Mouse (Mus musculus) forebrain, embryonic 12.5 days (tissue): ENCODE data around the gene Afap1l2. TPM values are rescaled to one million over a fixed set of nuclear protein-coding genes. Genes with fewer than 3 reads are reported as not detected.

Source experiments
- ATAC-seq: fragments of 200-750 bp; cut with Nextera tagmentation; 2 replicates; pipeline ENCODE4 v1.8.0; 2017; ENCODE audit warnings: moderate TSS enrichment; ENCODE audit not compliant: low FRiP score
- H3K27ac ChIP-seq: fragments of 300-500 bp; sonication (generic); 2 replicates; pipeline ENCODE4 v1.5.1; 2016; ENCODE audit warnings: mild to moderate bottlenecking
- H3K27me3 ChIP-seq: fragments of 300-500 bp; sonication (generic); 2 replicates; pipeline ENCODE4 v1.6.1; 2016; ENCODE audit warnings: mild to moderate bottlenecking
- H3K36me3 ChIP-seq: fragments of 300-500 bp; sonication (generic); replicated peaks from 2 replicates; pipeline ENCODE4 v1.6.1; 2016; ENCODE audit warnings: mild to moderate bottlenecking
- H3K4me1 ChIP-seq: fragments of 300-500 bp; sonication (generic); 2 replicates; pipeline ENCODE4 v1.6.1; 2016
- H3K4me2 ChIP-seq: fragments of 300-500 bp; sonication (generic); 2 replicates; pipeline ENCODE4 v1.6.1; 2016; ENCODE audit warnings: mild to moderate bottlenecking, moderate library complexity
- H3K4me3 ChIP-seq: fragments of 300-500 bp; sonication (generic); replicated peaks from 2 replicates; pipeline ENCODE4 v1.5.1; 2016; ENCODE audit warnings: mild to moderate bottlenecking
- H3K9ac ChIP-seq: fragments of 300-500 bp; sonication (generic); 2 replicates; pipeline ENCODE4 v1.6.1; 2016; ENCODE audit warnings: mild to moderate bottlenecking
- H3K9me3 ChIP-seq: fragments of 300-500 bp; sonication (generic); 2 replicates; pipeline ENCODE4 v1.6.1; 2016
- WGBS: fragments of 180-500 bp; shearing (Covaris S2); methylation state at CpG from one replicate; pipeline ENCODE4 v1.1.7; 2016; 5-methylcytosine and 5-hydroxymethylcytosine counted together
- polyA plus RNA-seq: library from polyadenylated mRNA; unstranded; fragments of >200 nt; fragmentation: Nextera tagmentation; extraction: Ambion mirVana; gene quantifications from 2 replicates; pipeline ENCODE4 v1.2.1, GENCODE M21; 2016

Afap1l2 gene
- 2.7 and 3.2 TPM in 2 replicates for polyA plus RNA-seq

DNA sequence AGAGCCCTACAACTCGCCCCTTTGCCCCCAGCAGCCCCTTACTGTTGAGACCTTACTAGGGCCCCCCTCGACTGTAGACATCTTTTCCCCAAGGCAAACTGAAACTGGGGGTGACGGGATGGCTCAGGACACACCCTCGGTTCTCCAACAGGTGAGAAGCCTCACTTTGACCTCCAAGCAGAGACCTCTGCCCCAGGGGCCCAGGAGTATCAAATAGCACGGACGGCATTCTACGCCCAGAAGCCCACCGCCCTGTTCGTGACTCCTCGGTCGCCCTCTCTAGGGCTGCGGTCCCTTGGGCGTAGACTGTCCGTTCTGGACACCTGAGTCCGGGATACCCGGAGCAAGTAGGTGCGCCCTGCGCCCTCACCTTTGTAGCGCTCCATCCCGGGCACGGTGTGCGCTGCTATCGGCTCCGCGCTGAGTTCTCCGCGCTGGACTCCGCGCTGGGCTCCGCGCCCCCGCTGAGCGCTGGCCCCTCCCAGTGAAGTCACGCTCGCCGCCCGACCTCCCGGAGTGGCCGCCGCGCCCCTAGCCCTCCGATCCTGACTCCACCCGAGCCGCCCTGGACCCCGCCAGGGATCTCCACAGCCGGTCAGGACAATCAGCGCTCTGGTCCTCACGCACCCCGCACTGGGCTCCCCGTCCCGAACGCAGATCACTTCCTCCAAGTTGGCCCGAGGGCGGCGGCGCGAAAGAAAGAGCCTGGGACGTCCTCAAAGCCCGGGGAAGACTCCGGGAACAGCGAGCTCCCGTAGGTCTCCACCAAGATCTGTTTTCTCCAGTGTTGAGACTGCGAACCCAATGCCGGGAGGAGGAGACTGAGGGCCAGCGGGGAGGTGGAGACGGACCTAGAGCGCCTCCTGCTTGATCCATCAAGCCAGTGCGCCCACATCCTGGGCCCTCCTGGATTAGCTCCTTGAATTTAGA, at the start of gene Afap1l2:
TSS of gene Afap1l2 (minus strand) at position 448 of the 930 bp plus-strand sequence.
- 0 out of 2 replicates have a peak, but pooled peaks have one; percentile 33 for ATAC-seq
- H3K4me2 ChIP-seq: peak within 1 kb of the TSS; percentile 95
- peaks cover 50% of the 10 kb centered on the region for H3K27me3 ChIP-seq
- peaks cover 28% of the 10 kb centered on the region for H3K4me1 ChIP-seq
- no peaks in the 10 kb centered on the region for H3K36me3 ChIP-seq
- no peaks in the 10 kb centered on the region for H3K9me3 ChIP-seq
- H3K9ac ChIP-seq: peak within 1 kb of the TSS; percentile 58
- peak within 1 kb of the TSS; percentile 48 for H3K4me3 ChIP-seq
- H3K27ac ChIP-seq: no peak within 1 kb of the TSS
- WGBS: 3% methylated on average over 68 of the region's 68 CpGs

DNA sequence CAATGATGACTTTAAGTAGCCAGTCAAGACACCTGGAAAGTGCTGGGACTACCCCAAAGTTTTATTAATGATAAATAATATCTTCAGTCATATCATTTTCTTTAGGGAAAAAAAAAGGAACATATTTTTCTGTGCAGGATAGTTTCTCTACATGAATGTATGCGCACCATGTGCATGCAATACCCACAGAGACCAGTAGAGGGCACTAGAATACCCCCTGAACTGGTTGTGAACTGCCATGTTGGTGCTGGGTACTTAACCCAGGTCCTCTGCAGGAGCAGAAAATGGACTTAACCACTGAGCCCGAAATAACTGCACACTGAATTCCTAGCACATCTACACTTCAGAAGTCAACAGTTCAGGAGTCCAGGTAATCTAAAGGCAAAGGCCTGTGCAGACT, 49.5 kb upstream of the Afap1l2 start:
- peaks cover 5% of the 10 kb centered on the region for H3K36me3 ChIP-seq
- WGBS: 96% methylated on average over 2 of the region's 2 CpGs
- no peaks in the 10 kb centered on the region for H3K27me3 ChIP-seq
- ATAC-seq: no peak
- H3K4me1 ChIP-seq: no peaks in the 10 kb centered on the region
- 0 out of 2 replicates have a peak, but pooled peaks cover 4% of the 10 kb centered on the region for H3K9me3 ChIP-seq
- H3K4me3 ChIP-seq: no peak overlapping the region
- H3K27ac ChIP-seq: no peak overlapping the region
- no peak overlapping the region for H3K9ac ChIP-seq
- H3K4me2 ChIP-seq: no peak overlapping the region

DNA sequence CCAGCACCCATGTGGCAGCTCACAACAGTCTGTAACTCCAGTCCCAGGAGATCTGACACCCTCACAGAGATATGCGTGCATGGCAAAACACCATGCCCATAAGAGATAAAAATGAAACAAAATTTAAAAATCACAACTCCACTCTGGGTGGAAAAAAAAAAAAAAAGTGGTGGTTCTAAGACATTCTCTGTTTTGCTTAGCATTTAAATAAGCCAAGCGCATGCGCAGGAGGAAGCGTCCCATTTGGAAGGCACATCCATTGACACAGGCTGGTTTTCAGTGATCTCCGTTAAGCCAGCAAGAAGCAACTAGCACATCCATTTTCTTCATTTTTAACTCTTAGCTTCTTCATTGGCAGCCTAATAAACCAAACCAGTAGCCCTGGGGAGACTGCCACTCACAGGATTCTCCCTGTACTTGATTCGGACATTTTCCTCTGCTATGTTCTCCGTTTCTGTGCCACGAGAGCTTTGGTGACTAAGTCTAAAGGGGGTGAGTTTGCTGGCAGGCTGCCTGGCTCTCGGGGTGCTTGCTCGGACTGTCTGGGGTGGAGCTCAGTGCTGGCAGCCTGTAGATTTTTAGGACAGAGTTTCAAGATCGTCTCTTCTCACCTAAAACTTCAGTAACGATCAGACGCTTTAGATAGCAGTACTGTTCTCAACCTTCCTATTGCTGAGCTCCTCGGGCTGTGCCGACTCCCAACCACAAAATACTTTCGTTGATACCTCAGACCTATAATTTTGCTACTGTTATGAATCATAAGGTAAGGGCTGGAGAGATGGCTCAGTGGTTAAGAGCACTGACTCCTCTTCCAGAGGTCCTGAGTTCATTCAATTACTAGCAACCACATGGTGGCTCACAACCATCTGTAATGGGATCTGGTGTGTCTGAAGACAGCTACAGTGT, 47.4 kb upstream of the Afap1l2 start:
- 92% methylated on average over 16 of the region's 16 CpGs for WGBS
- Histone ChIP-seq H3K27ac (no peak overlapping the region), H3K36me3 (peaks cover 5% of the 10 kb centered on the region), H3K9ac (no peak overlapping the region), H3K9me3 (0 out of 2 replicates have a peak, but pooled peaks cover 4% of the 10 kb centered on the region), H3K4me3 (no peak overlapping the region), H3K27me3 (peaks cover 3% of the 10 kb centered on the region; the same call in 1 of the 2 replicates), H3K4me1 (no peaks in the 10 kb centered on the region), H3K4me2 (no peak overlapping the region)
- no peak for ATAC-seq

DNA sequence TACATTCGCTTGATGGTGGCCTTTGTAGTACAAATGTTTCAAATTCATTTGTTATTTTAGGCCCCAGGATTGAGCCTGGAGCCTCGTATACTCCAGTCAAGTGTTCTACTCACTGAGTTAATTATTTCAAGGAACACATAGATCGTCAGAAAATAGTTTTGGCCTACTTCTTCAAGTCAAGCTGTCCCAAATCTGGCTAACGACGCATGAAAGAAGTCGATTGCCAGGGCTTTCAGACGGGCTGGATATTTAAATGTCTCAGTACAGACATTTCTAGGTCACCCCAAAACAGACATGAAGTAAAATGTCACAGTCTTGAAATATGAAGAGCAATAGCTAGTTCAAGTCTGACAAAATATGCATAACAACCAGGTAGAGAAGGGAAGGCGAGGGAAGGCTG, 44.9 kb upstream of the Afap1l2 start:
- H3K9me3 ChIP-seq: 0 out of 2 replicates have a peak, but pooled peaks cover 4% of the 10 kb centered on the region
- ATAC-seq: no peak
- H3K4me3 ChIP-seq: no peak overlapping the region
- peaks cover 9% of the 10 kb centered on the region for H3K4me1 ChIP-seq
- 72% methylated on average over 8 of the region's 8 CpGs for WGBS
- H3K36me3 ChIP-seq: peaks cover 4% of the 10 kb centered on the region
- no peak overlapping the region for H3K9ac ChIP-seq
- H3K4me2 ChIP-seq: no peak overlapping the region
- peaks cover 3% of the 10 kb centered on the region; the same call in 1 of the 2 replicates for H3K27me3 ChIP-seq
- H3K27ac ChIP-seq: no peak overlapping the region

DNA sequence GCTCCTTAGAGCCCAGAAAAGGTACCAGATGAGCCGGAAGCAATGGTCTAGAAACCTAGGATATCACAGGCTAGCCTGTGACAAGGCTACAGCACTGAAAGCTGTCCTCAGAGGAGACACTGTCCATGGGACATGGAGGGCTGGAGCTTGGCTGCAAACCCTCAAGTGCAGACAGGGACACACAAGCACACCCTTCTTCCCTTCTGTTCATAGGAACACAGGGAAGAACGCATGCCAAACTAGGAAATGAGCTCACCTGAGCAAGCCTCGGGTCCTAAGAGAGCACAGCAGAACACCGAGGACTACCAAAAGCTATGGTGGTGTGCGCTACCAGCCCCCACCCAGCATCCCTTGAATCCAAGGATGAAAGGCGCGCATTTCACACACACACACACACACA, 44.0 kb upstream of the Afap1l2 start:
- ATAC-seq: no peak
- no peak overlapping the region for H3K4me3 ChIP-seq
- H3K27ac ChIP-seq: no peak overlapping the region
- H3K36me3 ChIP-seq: no peaks in the 10 kb centered on the region
- no peak overlapping the region for H3K9ac ChIP-seq
- H3K27me3 ChIP-seq: peaks cover 3% of the 10 kb centered on the region; the same call in 1 of the 2 replicates
- H3K9me3 ChIP-seq: no peaks in the 10 kb centered on the region
- no peak overlapping the region for H3K4me2 ChIP-seq
- H3K4me1 ChIP-seq: peaks cover 9% of the 10 kb centered on the region
- 96% methylated on average over 7 of the region's 7 CpGs for WGBS

DNA sequence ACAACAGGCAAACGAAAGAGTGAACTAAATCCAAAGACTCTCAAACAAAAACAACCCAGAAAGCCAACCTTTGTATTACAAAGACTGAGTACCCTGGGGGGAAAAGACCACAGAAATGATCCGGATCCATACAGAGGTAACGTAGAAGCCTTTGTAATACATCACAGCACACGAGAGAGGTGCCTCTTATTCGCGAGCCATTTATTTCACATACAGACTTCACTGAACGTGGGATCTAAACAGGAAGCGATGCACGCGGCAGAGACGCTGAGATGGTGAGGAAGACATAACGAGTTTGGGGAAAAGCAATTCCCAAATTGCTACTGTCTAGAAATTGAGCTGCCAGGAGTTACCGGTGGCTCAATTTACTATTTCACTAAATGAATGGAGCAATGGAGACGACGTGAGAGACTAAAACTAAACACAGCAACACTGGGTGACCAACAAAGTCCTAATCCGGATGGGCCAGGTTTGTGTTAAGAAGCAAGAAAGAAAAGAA, 41.6 kb upstream of the Afap1l2 start:
- WGBS: 35% methylated on average over 16 of the region's 16 CpGs
- H3K4me2 ChIP-seq: no peak overlapping the region
- H3K9ac ChIP-seq: no peak overlapping the region
- ATAC-seq: no peak
- H3K36me3 ChIP-seq: no peaks in the 10 kb centered on the region
- H3K4me1 ChIP-seq: peaks cover 9% of the 10 kb centered on the region
- H3K27me3 ChIP-seq: peaks cover 3% of the 10 kb centered on the region; the same call in 1 of the 2 replicates
- no peaks in the 10 kb centered on the region for H3K9me3 ChIP-seq
- H3K4me3 ChIP-seq: no peak overlapping the region
- no peak overlapping the region for H3K27ac ChIP-seq

DNA sequence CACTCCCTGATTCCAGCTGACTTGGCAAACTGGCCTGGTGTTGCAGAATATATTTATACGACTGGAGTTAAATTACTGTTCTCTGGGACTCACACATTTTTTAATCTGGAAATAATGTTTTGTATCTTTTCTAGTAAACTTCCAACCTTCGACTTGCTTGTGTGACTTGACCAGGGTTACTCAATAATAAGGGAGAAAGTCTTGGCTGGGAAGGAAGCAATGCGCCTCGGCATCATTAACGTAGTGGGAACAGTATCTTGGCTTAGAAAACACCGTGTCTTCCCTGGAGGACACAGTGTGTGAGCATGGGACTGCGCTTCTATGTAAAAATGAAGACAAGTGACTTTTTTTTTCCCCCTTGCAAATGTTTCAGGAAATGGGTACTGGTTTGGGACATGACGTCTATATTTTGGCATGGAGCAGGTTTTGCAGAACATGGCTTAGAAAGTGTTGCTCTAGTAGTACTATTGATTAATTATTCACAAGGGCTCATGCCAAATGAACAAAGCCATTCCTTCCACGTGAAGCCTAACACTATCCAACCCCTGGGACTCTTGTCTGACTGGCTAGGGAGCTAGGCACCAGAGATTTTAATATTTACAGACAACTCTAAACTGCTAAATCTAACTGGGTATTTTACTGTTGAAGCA, 39.8 kb upstream of the Afap1l2 start:
- WGBS: 85% methylated on average over 9 of the region's 9 CpGs
- no peaks in the 10 kb centered on the region for H3K36me3 ChIP-seq
- no peak for ATAC-seq
- H3K27me3 ChIP-seq: peaks cover 3% of the 10 kb centered on the region; the same call in 1 of the 2 replicates
- H3K9me3 ChIP-seq: no peaks in the 10 kb centered on the region
- no peak overlapping the region for H3K4me3 ChIP-seq
- H3K27ac ChIP-seq: no peak overlapping the region
- H3K4me2 ChIP-seq: no peak overlapping the region
- no peak overlapping the region for H3K9ac ChIP-seq
- peaks cover 9% of the 10 kb centered on the region for H3K4me1 ChIP-seq

DNA sequence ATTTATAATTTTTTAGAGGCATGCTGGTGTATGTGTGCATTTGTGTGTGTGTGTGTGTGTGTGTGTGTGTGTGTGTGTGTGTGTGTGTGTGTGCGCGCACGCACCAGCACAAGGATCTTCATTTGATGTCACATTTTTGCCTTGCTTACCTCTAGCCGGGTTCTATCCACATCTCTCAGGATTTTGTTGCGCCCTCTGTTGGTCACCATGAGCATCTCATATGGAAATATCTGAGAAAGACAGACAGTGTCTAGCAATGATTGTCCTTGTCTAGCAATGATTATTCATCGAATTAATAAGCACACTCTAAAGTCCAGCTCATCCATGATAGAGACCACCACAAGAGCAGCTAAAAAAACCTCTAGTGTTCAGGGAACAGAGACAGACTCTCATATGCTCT, 31.2 kb upstream of the Afap1l2 start:
- WGBS: 74% methylated on average over 6 of the region's 6 CpGs
- H3K9me3 ChIP-seq: no peaks in the 10 kb centered on the region

DNA sequence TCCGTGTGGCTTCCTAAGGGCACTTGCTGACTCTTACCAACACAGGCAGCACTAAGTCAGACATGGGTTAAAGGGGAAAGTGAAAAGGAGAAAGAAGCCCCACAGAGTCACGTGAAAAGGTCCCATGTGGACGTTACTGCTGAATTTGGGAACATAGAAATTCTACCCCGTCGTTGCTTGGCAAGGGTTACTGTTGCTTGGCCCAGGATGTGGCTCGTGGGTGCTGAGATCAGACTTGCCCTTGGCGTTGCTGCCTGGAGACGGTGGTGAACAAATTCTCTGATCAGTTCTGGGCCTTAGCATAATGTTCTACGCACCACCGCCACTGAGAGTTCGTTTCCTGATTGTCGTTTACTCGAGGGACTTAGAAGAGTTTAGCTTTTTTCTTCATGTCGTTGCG, 28.8 kb upstream of the Afap1l2 start:
- Histone ChIP-seq H3K27ac (no peak overlapping the region), H3K4me1 (no peaks in the 10 kb centered on the region), H3K36me3 (no peaks in the 10 kb centered on the region), H3K27me3 (no peaks in the 10 kb centered on the region), H3K4me3 (no peak overlapping the region), H3K9me3 (no peaks in the 10 kb centered on the region), H3K4me2 (no peak overlapping the region), H3K9ac (no peak overlapping the region)
- WGBS: 90% methylated on average over 15 of the region's 15 CpGs
- ATAC-seq: no peak

More for the DNA sequence above, 31.2 kb upstream of the Afap1l2 start:
- Histone ChIP-seq H3K4me3 (no peak overlapping the region), H3K36me3 (no peaks in the 10 kb centered on the region), H3K4me1 (no peaks in the 10 kb centered on the region), H3K4me2 (no peak overlapping the region), H3K27ac (no peak overlapping the region), H3K27me3 (no peaks in the 10 kb centered on the region), H3K9ac (no peak overlapping the region)
- ATAC-seq: no peak

DNA sequence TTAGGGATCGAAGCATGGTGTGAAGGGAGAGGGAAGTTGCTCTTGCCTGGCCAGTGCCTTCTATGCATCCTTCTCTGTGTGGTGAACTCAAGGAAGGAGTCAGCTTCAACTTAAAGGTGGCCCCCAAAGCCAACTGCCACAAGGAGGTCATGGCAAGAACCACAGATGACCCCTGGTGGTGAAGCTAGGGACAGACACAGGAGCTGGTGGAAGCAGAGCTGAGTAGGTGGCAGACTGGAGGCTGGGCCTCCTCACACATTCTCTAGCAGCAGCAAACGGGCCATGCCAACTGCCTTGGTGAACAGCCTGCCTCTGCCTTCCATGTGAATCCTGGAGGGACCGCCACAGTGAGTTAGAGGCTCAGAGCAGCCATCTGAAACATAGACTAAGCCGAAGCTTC, 23.6 kb upstream of the Afap1l2 start:
- H3K9ac ChIP-seq: no peak overlapping the region
- no peak for ATAC-seq
- H3K36me3 ChIP-seq: no peaks in the 10 kb centered on the region
- WGBS: 76% methylated on average over 4 of the region's 4 CpGs
- H3K4me2 ChIP-seq: no peak overlapping the region
- H3K4me1 ChIP-seq: peaks cover 8% of the 10 kb centered on the region
- H3K27ac ChIP-seq: no peak overlapping the region
- no peaks in the 10 kb centered on the region for H3K27me3 ChIP-seq
- no peak overlapping the region for H3K4me3 ChIP-seq
- H3K9me3 ChIP-seq: peaks cover 5% of the 10 kb centered on the region; the same call in 1 of the 2 replicates

DNA sequence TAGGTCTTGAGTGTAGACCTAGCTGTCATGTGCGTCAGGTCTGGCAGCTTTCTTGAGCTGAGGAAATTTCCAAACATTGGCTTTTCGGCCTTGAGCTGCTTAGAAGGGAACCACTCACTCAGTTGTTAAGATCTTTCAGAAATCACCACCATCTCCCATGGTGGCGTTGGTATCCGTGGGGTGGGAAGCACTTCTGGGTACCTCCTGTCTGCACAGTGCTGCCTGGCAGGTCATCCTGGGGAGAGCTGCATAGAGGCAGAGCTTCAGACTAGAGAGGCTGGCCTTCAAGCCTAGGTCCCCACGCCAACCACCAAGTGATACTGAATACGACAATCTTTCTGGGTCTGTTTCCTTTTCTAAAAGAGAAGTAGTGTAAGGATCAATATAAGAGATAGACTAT, 21.4 kb upstream of the Afap1l2 start:
- H3K4me1 ChIP-seq: peaks cover 8% of the 10 kb centered on the region
- no peak overlapping the region for H3K9ac ChIP-seq
- H3K4me2 ChIP-seq: no peak overlapping the region
- 89% methylated on average over 6 of the region's 6 CpGs for WGBS
- H3K27ac ChIP-seq: no peak overlapping the region
- no peaks in the 10 kb centered on the region for H3K27me3 ChIP-seq
- no peak overlapping the region for H3K4me3 ChIP-seq
- H3K36me3 ChIP-seq: no peaks in the 10 kb centered on the region
- peaks cover 7% of the 10 kb centered on the region; the same call in 1 of the 2 replicates for H3K9me3 ChIP-seq
- ATAC-seq: no peak
